Mouse (Mus musculus) cortical plate, adult 2 months (tissue): ENCODE measurements around the gene Rasgef1c.

ENCODE experiments used
- CTCF ChIP-seq: fragments of 200-500 bp; IDR thresholded peaks from 2 replicates; pipeline ENCODE4 v1.5.1; 2011; ENCODE audit warnings: mild to moderate bottlenecking, control low read depth, low read length; ENCODE audit not compliant: insufficient read depth; ENCODE audit errors: extremely low read depth
- POLR2A ChIP-seq: fragments of 200-500 bp; IDR thresholded peaks from 2 replicates; pipeline ENCODE4 v1.6.1; 2011; ENCODE audit warnings: mild to moderate bottlenecking, low read length, control low read depth; ENCODE audit not compliant: insufficient read depth; ENCODE audit errors: extremely low read depth

DNA sequence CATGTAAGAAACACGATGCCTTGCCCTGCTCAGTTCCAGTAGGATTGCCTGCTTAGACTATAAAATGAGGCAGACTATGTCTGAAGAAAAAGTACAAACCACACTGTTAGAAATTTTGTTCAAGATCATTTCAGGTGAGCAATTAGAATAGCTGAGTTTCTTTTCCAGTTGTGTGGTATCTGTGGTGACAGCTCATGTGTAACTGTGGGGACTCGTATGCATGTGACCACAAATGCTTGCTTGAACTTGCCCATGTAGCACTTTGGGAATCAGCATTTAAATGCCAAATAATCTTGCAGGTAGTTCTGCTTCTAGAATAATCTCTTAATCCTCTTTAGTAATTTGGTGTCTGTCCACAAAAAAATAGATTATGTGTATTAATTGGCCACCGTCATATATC, 18.2 kb upstream of the Rasgef1c start:
- TF ChIP-seq POLR2A, result no peak
- TF ChIP-seq CTCF, result no peak
